Mouse (Mus musculus) layer of hippocampus, adult 6 months (tissue): ENCODE results near the gene Flt3l. TPM values are rescaled to one million over a fixed set of nuclear protein-coding genes. Genes with fewer than 3 reads are reported as not detected.

Experiments used
- long read RNA-seq, 2 experiments: library from polyadenylated mRNA; unstranded; transcript quantifications; one replicate each; pipeline ENCODE4 v2.0.0; 2019 to 2020
- microRNA-seq: library from miRNA; unstranded; fragments of <30 nt; microRNA quantifications from one replicate; pipeline ENCODE4 v1.2.0, GENCODE M21; 2020
- polyA plus RNA-seq: library from polyadenylated mRNA; unstranded; fragments of <200 nt; fragmentation: Nextera tagmentation; gene quantifications from 2 replicates; pipeline ENCODE4 v1.2.3, GENCODE M21; 2021

Flt3l gene
- polyA plus RNA-seq, result 0.68 and 1.4 TPM in 2 replicates
- long read RNA-seq, experiment 1, result 0 reads
- long read RNA-seq, experiment 2, partial matches to known transcripts, result 1 of 3 reads
- long read RNA-seq, experiment 2, other reads (novel, unspliced or antisense), result 2 of 3 reads

GRCm38 (mm10) chr7:45135993-45136567, at the start of gene Flt3l, which contains the start of gene Gm45713:
TSS of gene Flt3l (minus strand) at chr7:45136432.
TSS of gene Gm45713 (minus strand) at chr7:45136231.

DNA sequence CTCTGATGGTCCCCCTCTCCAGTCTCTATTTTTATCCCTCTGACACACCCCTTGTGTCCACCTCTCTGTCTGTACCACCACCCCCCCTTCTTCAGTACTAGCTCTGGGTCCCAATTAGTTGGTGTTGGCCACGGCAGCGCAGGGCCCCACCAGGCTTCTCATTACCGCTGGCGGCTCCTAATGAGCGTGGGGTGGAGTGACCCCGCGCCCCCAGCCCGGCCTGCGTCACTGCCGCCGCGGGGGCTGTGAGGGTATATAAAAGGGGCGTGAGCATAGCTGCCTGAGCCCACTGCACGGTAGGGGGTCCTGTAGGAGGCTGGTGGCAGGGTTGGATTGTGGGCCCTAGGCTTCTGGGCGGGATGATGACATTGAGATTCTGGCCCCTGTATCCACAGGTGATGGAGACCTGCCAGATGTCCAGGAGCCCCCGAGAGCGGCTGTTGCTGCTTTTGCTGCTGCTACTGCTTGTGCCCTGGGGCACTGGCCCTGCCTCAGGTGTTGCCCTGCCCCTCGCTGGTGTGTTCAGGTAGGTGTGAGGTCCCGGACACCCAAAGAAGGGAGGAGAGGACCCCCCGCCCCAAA, 44.8 kb upstream of the Flt3l start, which contains the start of gene Pth2:
Gene Pth2 (plus strand): TSS at position 100 of the 582 bp plus-strand sequence.

DNA sequence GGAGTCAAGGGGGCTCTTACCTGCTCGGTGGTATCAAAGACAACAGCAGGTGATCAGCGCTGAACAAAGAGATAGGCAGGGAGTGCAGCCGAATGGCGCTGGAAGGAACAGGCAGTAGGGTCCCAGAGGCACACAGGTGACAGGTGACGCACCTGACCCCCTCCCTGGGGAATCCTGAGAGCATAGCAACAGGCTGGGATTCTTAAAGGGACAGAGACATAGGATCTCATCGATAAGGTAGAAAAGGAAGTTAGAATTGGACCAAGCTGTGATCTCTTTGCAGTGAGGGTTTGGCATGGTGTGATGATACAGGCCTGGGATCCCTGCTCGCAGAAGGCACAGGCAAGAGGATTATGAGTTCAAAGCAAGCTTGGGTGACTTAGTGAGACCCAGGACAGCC, 43.2 kb upstream of the Flt3l start, which contains the start of gene Gfy:
Gene Gfy (minus strand): TSS at position 101 of the 400 bp plus-strand sequence.

GRCm38 (mm10) chr7:45163735-45164490, 27.7 kb upstream of the Flt3l start, which contains the start of gene Slc17a7:
TSS of gene Slc17a7 (plus strand) at chr7:45163949.

DNA sequence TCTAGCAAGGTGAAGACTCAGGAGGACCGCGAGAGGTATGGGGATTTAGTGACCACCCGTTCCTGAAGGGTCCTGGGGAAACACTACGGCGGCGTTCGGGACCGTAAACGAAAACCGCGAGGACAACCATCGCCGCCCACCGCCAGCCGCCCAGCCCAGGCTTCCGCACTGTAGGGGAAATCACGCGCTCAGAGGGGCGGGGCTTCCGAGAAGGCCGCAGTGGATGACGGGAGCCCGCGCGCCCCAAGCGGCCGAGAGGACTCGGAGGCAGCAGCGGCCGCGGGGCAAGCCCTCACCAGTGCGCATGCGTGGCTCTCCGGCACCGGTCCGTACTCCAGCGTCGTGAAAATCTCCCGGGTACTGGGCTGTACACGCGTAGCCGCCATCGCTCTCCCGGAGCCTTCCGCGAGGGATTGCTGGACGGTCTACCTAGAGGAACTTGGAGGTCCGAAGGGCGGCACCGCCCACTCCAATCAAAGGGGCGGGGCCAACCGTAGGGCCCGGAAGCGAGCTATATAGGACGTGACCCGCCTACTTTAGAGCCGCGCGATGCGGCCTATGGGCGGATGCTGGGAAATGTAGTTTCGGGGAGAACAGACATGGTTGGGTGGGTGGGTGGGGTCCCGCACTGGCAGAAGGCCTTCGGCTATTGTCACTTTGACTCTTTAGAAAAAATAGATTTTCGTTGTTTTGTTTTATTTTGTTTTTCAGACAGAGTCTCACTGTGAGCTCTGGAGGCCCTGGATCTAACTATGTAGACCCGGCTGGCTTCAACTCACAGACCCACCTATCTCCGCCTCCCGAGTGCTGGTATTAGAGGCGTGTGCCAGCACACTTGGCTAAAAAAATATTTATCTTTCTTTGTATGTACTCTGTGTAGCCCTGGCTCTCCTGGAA, 18.1 kb upstream of the Flt3l start, which contains the start of the genes Pih1d1 and Aldh16a1:
Gene Pih1d1 (plus strand): TSS at position 208 of the 897 bp plus-strand sequence.
Gene Aldh16a1 (minus strand): TSS at position 489 of the 897 bp plus-strand sequence.

GRCm38 (mm10) chr7:45128624-45129246, 7.5 kb downstream of the Flt3l start, which contains the start of gene Rpl13a:
TSS of gene Rpl13a (minus strand) at chr7:45128761.

DNA sequence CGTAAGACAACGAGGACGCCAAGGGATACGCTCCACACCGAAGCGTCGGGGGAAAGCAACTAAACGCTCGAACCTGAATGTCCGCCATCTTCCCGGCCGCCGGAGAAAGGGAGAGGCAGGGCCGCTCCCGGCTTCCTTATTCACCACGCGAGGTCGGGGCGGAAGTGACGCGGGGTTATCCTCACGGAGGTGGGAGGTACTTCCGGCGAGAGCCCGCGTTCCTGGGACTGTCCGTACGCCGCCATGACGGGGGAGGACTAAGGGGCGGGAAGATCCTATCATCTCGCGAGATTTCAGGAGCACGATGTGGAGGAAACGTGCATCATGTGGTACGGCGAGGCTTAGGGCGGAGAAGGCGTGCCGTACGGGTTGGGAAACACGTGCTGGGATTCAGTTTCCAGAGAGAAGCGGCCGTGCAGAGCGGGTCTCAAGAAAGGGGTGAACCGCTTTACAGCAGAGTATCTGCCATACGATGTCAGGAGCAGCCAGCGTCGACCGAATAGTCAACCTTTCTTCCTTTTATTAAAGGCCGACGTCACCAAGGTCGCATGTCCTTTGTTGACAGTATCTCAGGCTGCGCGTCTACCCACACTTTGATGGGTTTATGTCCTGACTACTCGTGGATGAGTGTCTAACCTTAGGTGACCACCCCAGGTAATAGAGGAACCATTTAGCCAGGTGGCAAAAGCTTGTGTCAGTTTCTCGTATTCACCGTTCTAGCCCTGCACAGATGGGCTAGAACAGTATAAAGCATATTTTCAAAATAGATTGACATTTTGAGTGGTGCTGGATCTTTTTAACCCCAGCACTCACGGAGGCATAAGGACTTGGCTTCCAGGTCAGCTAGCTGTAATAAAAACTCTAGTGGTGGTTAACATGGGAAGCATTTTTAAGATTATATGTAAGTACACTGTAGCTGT, 11.7 kb downstream of the Flt3l start, which contains the start of gene Rps11:
Gene Rps11 (minus strand): TSS at position 216 of the 920 bp plus-strand sequence.

DNA sequence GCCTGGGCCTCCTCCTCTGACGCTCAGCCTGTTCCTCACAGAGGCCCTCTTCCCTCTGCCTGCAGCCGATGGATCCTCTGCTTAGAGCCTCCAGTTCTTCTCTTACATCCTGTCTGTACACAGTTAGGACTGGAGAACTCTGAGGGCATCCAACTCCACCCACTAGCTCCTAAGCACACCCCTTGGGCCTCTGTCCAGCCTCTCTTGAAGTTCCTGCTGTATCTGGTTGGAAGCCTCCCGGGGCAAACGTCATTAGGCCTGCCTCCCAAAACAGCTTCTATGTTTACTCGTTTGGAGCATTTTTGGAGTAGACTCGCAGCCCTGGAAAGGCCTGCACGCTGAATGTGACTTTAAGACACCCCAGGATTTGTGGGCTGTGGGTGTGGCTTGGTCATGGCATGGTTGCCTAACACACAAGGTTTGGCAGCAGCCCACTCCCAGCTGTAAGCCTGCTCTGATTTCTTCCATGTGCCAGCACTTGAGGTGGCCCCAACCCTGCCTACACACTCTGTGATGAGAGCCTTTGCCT, 32.5 kb downstream of the Flt3l start, which contains the start of gene Fcgrt:
Gene Fcgrt (minus strand): TSS at position 200 of the 529 bp plus-strand sequence.

DNA sequence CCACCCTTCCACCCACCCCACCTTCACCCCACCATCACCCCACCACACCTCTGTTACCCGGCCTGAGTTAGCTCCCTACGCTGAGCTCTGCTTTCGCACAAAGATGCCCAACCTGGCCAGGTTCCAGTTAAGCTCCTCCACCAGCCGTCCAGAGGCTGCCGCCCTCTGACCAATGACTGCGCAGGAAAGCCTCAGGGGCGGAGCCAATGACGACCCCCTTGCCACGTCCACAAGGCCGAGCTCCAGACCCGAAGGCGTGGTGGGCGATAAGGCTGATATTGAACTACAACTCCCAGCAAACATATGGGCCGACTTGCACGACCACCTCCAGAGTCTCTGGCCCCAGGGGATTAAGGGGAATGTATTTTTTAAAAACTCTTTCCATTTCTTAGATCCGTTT, 44.2 kb downstream of the Flt3l start, which contains the start of gene Rcn3:
Gene Rcn3 (minus strand): TSS at position 174 of the 400 bp plus-strand sequence.

Small RNAs within 50 kb of the gene (microRNA-seq; reads per million reads assigned to microRNA genes)
- gene Mir150, result 2,110 reads per million, percentile 88 among the genes with 10 or more reads in this experiment
- gene Mir5121, result 9.2 reads per million, percentile 30 among the genes with 10 or more reads in this experiment
- gene Mir7055, result 6.0 reads per million, percentile 22 among the genes with 10 or more reads in this experiment

Other genes with a start within 250 kb of the Flt3l start
- 143 and 184 TPM in 2 replicates for gene Med25, start 243.7 kb downstream of the Flt3l start, polyA plus RNA-seq
- 12.1 TPM in 2 replicates for gene Fuz, start 240.4 kb downstream of the Flt3l start, polyA plus RNA-seq
- 34.8 and 42.1 TPM in 2 replicates for gene Ap2a1, start 206.9 kb downstream of the Flt3l start, polyA plus RNA-seq
- 0.28 and 0.35 TPM in 2 replicates for gene Tsks, start 193.2 kb downstream of the Flt3l start, polyA plus RNA-seq
- gene Cpt1c, start 161.6 kb downstream of the Flt3l start, polyA plus RNA-seq, result 86.2 and 86.7 TPM in 2 replicates
- 6.7 and 7.4 TPM in 2 replicates for gene Prmt1, start 149.9 kb downstream of the Flt3l start, polyA plus RNA-seq
- gene Irf3, start 138.8 kb downstream of the Flt3l start, polyA plus RNA-seq, result 10.7 and 12.0 TPM in 2 replicates
- gene Bcl2l12, start 137.7 kb downstream of the Flt3l start, polyA plus RNA-seq, result 1.6 and 2.6 TPM in 2 replicates
- gene Scaf1, start 120.1 kb downstream of the Flt3l start, polyA plus RNA-seq, result 63.8 and 108 TPM in 2 replicates
- gene Rras, start 118.5 kb downstream of the Flt3l start, polyA plus RNA-seq, result 3.8 and 4.0 TPM in 2 replicates
- gene Prr12, start 83.6 kb downstream of the Flt3l start, polyA plus RNA-seq, result 4.7 and 5.4 TPM in 2 replicates
- 36.0 and 41.3 TPM in 2 replicates for gene Nosip, start 74.0 kb downstream of the Flt3l start, polyA plus RNA-seq
- gene Prrg2, start 73.8 kb downstream of the Flt3l start, polyA plus RNA-seq, result 9.2 and 10.8 TPM in 2 replicates
- gene Rcn3, start 44.2 kb downstream of the Flt3l start, polyA plus RNA-seq, result 26.1 and 29.3 TPM in 2 replicates
- gene Fcgrt, start 32.6 kb downstream of the Flt3l start, polyA plus RNA-seq, result 28.3 and 34.8 TPM in 2 replicates
- gene Rps11, start 12.0 kb downstream of the Flt3l start, polyA plus RNA-seq, result 1,326 and 1,360 TPM in 2 replicates
- gene Rpl13a, start 7.7 kb downstream of the Flt3l start, polyA plus RNA-seq, result 1,601 and 1,782 TPM in 2 replicates
- gene Gm45713, start 201 bp downstream of the Flt3l start, polyA plus RNA-seq, result not detected in 2 replicates
- gene Pih1d1, start 17.9 kb upstream of the Flt3l start, polyA plus RNA-seq, result 40.3 and 47.7 TPM in 2 replicates
- gene Aldh16a1, start 18.2 kb upstream of the Flt3l start, polyA plus RNA-seq, result 4.6 and 5.2 TPM in 2 replicates
- gene Slc17a7, start 27.5 kb upstream of the Flt3l start, polyA plus RNA-seq, result 52.3 and 68.3 TPM in 2 replicates
- not detected in 2 replicates for gene Gfy, start 43.1 kb upstream of the Flt3l start, polyA plus RNA-seq
- not detected in 2 replicates for gene Pth2, start 44.6 kb upstream of the Flt3l start, polyA plus RNA-seq
- gene Ccdc155, start 68.5 kb upstream of the Flt3l start, polyA plus RNA-seq, result 1.2 and 1.4 TPM in 2 replicates
- 5.1 and 7.3 TPM in 2 replicates for gene Dkkl1, start 75.7 kb upstream of the Flt3l start, polyA plus RNA-seq
- 0.51 and 0.59 TPM in 2 replicates for gene Tead2, start 79.3 kb upstream of the Flt3l start, polyA plus RNA-seq
- gene Cd37, start 102.7 kb upstream of the Flt3l start, polyA plus RNA-seq, result 11.8 and 14.4 TPM in 2 replicates
- 1.1 and 1.2 TPM in 2 replicates for gene Slc6a16, start 104.7 kb upstream of the Flt3l start, polyA plus RNA-seq
- gene Slc6a21, start 141.1 kb upstream of the Flt3l start, polyA plus RNA-seq, result not detected in 2 replicates
- 10.1 and 12.4 TPM in 2 replicates for gene Trpm4, start 197.3 kb upstream of the Flt3l start, polyA plus RNA-seq
- not detected in 2 replicates for gene Hrc, start 198.9 kb upstream of the Flt3l start, polyA plus RNA-seq
- gene Ppfia3, start 230.6 kb upstream of the Flt3l start, polyA plus RNA-seq, result 8.7 and 11.6 TPM in 2 replicates
- 214 and 221 TPM in 2 replicates for gene Lin7b, start 234.2 kb upstream of the Flt3l start, polyA plus RNA-seq